Mouse (Mus musculus) neural tube, embryonic 12.5 days (tissue): ENCODE data around the gene Ttpal. TPM values are rescaled to one million over a fixed set of nuclear protein-coding genes. Genes with fewer than 3 reads are reported as not detected.

ENCODE experiments used
- ATAC-seq: fragments of 200-750 bp; cut with Nextera tagmentation; 2 replicates; pipeline ENCODE4 v1.8.0; 2017; ENCODE audit warnings: low read depth, mild to moderate bottlenecking, moderate TSS enrichment, moderate library complexity; ENCODE audit not compliant: low FRiP score
- H3K27ac ChIP-seq: fragments of 300-500 bp; sonication (generic); 2 replicates; pipeline ENCODE4 v1.5.1; 2016
- H3K27me3 ChIP-seq: fragments of 300-500 bp; sonication (generic); replicated peaks from 2 replicates; pipeline ENCODE4 v1.6.1; 2016; ENCODE audit warnings: mild to moderate bottlenecking
- H3K36me3 ChIP-seq: fragments of 300-500 bp; sonication (generic); 2 replicates; pipeline ENCODE4 v1.6.1; 2016; ENCODE audit warnings: mild to moderate bottlenecking
- H3K4me1 ChIP-seq: fragments of 300-500 bp; sonication (generic); 2 replicates; pipeline ENCODE4 v1.6.1; 2016
- H3K4me2 ChIP-seq: fragments of 300-500 bp; sonication (generic); replicated peaks from 2 replicates; pipeline ENCODE4 v1.6.1; 2016; ENCODE audit warnings: mild to moderate bottlenecking
- H3K4me3 ChIP-seq: fragments of 300-500 bp; sonication (generic); 2 replicates; pipeline ENCODE4 v1.5.1; 2016
- H3K9ac ChIP-seq: fragments of 300-500 bp; sonication (generic); 2 replicates; pipeline ENCODE4 v1.6.1; 2016; ENCODE audit warnings: mild to moderate bottlenecking
- H3K9me3 ChIP-seq: fragments of 300-500 bp; sonication (generic); 2 replicates; pipeline ENCODE4 v1.6.1; 2016; ENCODE audit warnings: mild to moderate bottlenecking
- WGBS: fragments of 180-500 bp; shearing (Covaris S2); methylation state at CpG from one replicate; pipeline ENCODE4 v1.1.7; 2016; 5-methylcytosine and 5-hydroxymethylcytosine counted together
- polyA plus RNA-seq: library from polyadenylated mRNA; unstranded; fragments of >200 nt; fragmentation: Nextera tagmentation; extraction: Ambion mirVana; gene quantifications from 2 replicates; pipeline ENCODE4 v1.2.1, GENCODE M21; 2016

Gene Ttpal
- polyA plus RNA-seq, 1 experiment from 2014 or later: 52.5 TPM

- H3K4me1 ChIP-seq: peaks cover 17% of the 10 kb centered on the region
- H3K27me3 ChIP-seq: no peaks in the 10 kb centered on the region
- peak overlapping the region; percentile 59 for H3K4me2 ChIP-seq
- no peak for ATAC-seq
- peak overlapping the region; percentile 82 for H3K4me3 ChIP-seq
- H3K27ac ChIP-seq: no peak overlapping the region
- H3K36me3 ChIP-seq: no peaks in the 10 kb centered on the region
- H3K9me3 ChIP-seq: no peaks in the 10 kb centered on the region
- peak overlapping the region; percentile 78; the same call in 1 of the 2 replicates for H3K9ac ChIP-seq
- WGBS: under 1% methylated on average over 8 of the region's 8 CpGs
These were observed 56.8 kb downstream of the Ttpal start for GRCm38 (mm10) chr2:163658941-163659340.

GRCm38 (mm10) chr2:163659431-163659830, 57.3 kb downstream of the Ttpal start:
- H3K9ac ChIP-seq: no peak overlapping the region
- no peaks in the 10 kb centered on the region for H3K36me3 ChIP-seq
- no peaks in the 10 kb centered on the region for H3K9me3 ChIP-seq
- 85% methylated on average over 12 of the region's 12 CpGs for WGBS
- no peaks in the 10 kb centered on the region for H3K27me3 ChIP-seq
- H3K4me2 ChIP-seq: peak overlapping the region; percentile 59
- H3K4me1 ChIP-seq: peaks cover 17% of the 10 kb centered on the region
- no peak overlapping the region for H3K27ac ChIP-seq
- H3K4me3 ChIP-seq: peak overlapping the region; percentile 82; the same call in 1 of the 2 replicates
- no peak for ATAC-seq

- no peak overlapping the region for H3K9ac ChIP-seq
- H3K27ac ChIP-seq: no peak overlapping the region
- 87% methylated on average over 5 of the region's 5 CpGs for WGBS
These were observed 58.1 kb downstream of the Ttpal start for GRCm38 (mm10) chr2:163660103-163660701.

GRCm38 (mm10) chr2:163661371-163661850, 59.3 kb downstream of the Ttpal start:
- ATAC-seq: no peak
- Histone ChIP-seq H3K4me1 (peaks cover 17% of the 10 kb centered on the region), H3K27me3 (no peaks in the 10 kb centered on the region), H3K9ac (no peak overlapping the region), H3K4me3 (no peak overlapping the region), H3K9me3 (no peaks in the 10 kb centered on the region), H3K27ac (no peak overlapping the region), H3K36me3 (no peaks in the 10 kb centered on the region), H3K4me2 (no peak overlapping the region)
- WGBS: 47% methylated on average over 6 of the region's 6 CpGs

More at GRCm38 (mm10) chr2:163660103-163660701, 58.1 kb downstream of the Ttpal start:
- Histone ChIP-seq H3K36me3 (no peaks in the 10 kb centered on the region), H3K9me3 (no peaks in the 10 kb centered on the region), H3K4me3 (no peak overlapping the region), H3K27me3 (no peaks in the 10 kb centered on the region), H3K4me2 (no peak overlapping the region), H3K4me1 (peaks cover 17% of the 10 kb centered on the region)
- ATAC-seq: no peak

GRCm38 (mm10) chr2:163662076-163662475, 60.0 kb downstream of the Ttpal start:
- Histone ChIP-seq H3K27me3 (no peaks in the 10 kb centered on the region), H3K4me2 (no peak overlapping the region), H3K36me3 (no peaks in the 10 kb centered on the region), H3K9me3 (no peaks in the 10 kb centered on the region), H3K4me3 (no peak overlapping the region), H3K27ac (no peak overlapping the region), H3K4me1 (peaks cover 17% of the 10 kb centered on the region), H3K9ac (no peak overlapping the region)
- WGBS: 96% methylated on average over 5 of the region's 5 CpGs
- no peak for ATAC-seq

GRCm38 (mm10) chr2:163662698-163663221, 60.6 kb downstream of the Ttpal start:
- Histone ChIP-seq H3K27ac (no peak overlapping the region), H3K9ac (no peak overlapping the region), H3K4me3 (no peak overlapping the region), H3K4me2 (no peak overlapping the region), H3K4me1 (peaks cover 17% of the 10 kb centered on the region), H3K36me3 (no peaks in the 10 kb centered on the region), H3K9me3 (no peaks in the 10 kb centered on the region), H3K27me3 (no peaks in the 10 kb centered on the region)
- no peak for ATAC-seq
- WGBS: 71% methylated on average over 2 of the region's 2 CpGs

GRCm38 (mm10) chr2:163663930-163664329, 61.8 kb downstream of the Ttpal start:
- no peak overlapping the region for H3K4me2 ChIP-seq
- 40% methylated on average over 3 of the region's 3 CpGs for WGBS
- ATAC-seq: no peak

GRCm38 (mm10) chr2:163667045-163667444, 64.9 kb downstream of the Ttpal start:
- 90% methylated on average over 1 of the region's 1 CpGs for WGBS
- no peak overlapping the region for H3K4me2 ChIP-seq
- ATAC-seq: no peak
- no peak overlapping the region for H3K9ac ChIP-seq
- H3K4me3 ChIP-seq: no peak overlapping the region
- no peaks in the 10 kb centered on the region; the same call in 1 of the 2 replicates for H3K4me1 ChIP-seq
- no peaks in the 10 kb centered on the region for H3K9me3 ChIP-seq
- H3K27me3 ChIP-seq: no peaks in the 10 kb centered on the region
- no peaks in the 10 kb centered on the region for H3K36me3 ChIP-seq
- no peak overlapping the region for H3K27ac ChIP-seq

More at GRCm38 (mm10) chr2:163663930-163664329, 61.8 kb downstream of the Ttpal start:
- Histone ChIP-seq H3K27ac (no peak overlapping the region), H3K27me3 (no peaks in the 10 kb centered on the region), H3K9ac (no peak overlapping the region), H3K4me3 (no peak overlapping the region), H3K9me3 (no peaks in the 10 kb centered on the region), H3K36me3 (no peaks in the 10 kb centered on the region), H3K4me1 (peaks cover 16% of the 10 kb centered on the region)

Other genes starting within 250 kb of the Ttpal start
- 0.81 and 1.3 TPM in 2 replicates for gene Jph2, start 204.3 kb upstream of the Ttpal start, polyA plus RNA-seq
- gene Oser1, start 177.6 kb upstream of the Ttpal start, polyA plus RNA-seq: 74.3 and 74.8 TPM in 2 replicates
- gene Gdap1l1, start 163.8 kb upstream of the Ttpal start, polyA plus RNA-seq: 83.1 and 83.6 TPM in 2 replicates
- 12.7 and 14.2 TPM in 2 replicates for gene Fitm2, start 129.7 kb upstream of the Ttpal start, polyA plus RNA-seq
- gene R3hdml, start 110.0 kb upstream of the Ttpal start, polyA plus RNA-seq: not detected in 2 replicates
- gene Hnf4a, start 95.5 kb upstream of the Ttpal start, polyA plus RNA-seq: not detected in 2 replicates
- 34.5 and 41.2 TPM in 2 replicates for gene Serinc3, start 42.8 kb downstream of the Ttpal start, polyA plus RNA-seq
- gene Pkig, start 56.1 kb downstream of the Ttpal start, polyA plus RNA-seq: 123 and 124 TPM in 2 replicates
- gene Ada, start 147.9 kb downstream of the Ttpal start, polyA plus RNA-seq: 3.9 and 4.2 TPM in 2 replicates
- 0.14 and 0.41 TPM in 2 replicates for gene Ccn5, start 218.5 kb downstream of the Ttpal start, polyA plus RNA-seq